ENCODE assay signal across 27 mouse cellular contexts in the genomic region with DNA sequence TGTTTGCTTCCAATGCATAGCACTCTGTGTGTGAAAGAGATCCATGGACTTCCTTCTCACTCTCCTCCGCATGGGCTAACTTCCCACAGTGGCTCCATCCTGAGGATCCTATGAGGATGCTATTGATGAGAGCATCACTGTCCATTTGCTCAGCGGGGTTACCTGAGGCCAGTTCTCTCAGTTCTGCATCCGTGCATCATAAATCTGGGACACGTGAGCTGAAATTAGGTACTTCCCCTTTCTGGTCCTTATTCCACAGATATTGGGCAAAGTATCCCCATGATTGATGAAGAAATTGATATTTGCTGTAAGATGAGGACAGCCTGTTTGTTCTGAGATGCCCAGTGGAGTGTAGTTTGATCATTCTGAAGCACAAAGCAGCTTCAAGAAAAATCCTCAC.
DNase-seq lines count a peak whose midpoint lies in the region; ATAC-seq and TF ChIP-seq lines count a peak whose summit lies in the region.
"Had no signal": no experiment of that assay in that cellular context is flagged by ENCODE, and none has a peak within 500 bp of the region (broad histone marks: within the 10 kb centered on the region; RNA-seq: fewer than 3 reads in every experiment).

No protein-coding gene starts in this region.

- no peaks in the 10 kb centered on the region for H3K9me3 ChIP-seq in heart, embryonic 13.5 days
- no peaks in the 10 kb centered on the region for H3K9me3 ChIP-seq in kidney, postnatal 0 days (replicated peaks; ENCODE audit: low read length)
- H3K9me3 ChIP-seq in liver, embryonic 11.5 days (ENCODE audit: control insufficient read depth, low read length) = no peaks in the 10 kb centered on the region
- no peaks in the 10 kb centered on the region for H3K9me3 ChIP-seq in hindbrain, embryonic 11.5 days (ENCODE audit: control insufficient read depth, low read length)
- H3K9me3 ChIP-seq: embryonic facial prominence, embryonic 12.5 days; hindbrain, embryonic 13.5 days had no signal

- H3K4me2 ChIP-seq in heart, embryonic 13.5 days = no peak overlapping the region
- no peak overlapping the region for H3K4me2 ChIP-seq in kidney, postnatal 0 days (ENCODE audit: low read length)
- H3K4me2 ChIP-seq in liver, embryonic 11.5 days = no peak overlapping the region
- H3K4me2 ChIP-seq in hindbrain, embryonic 11.5 days (replicated peaks; ENCODE audit: low read depth, low read length) = no peak overlapping the region
- H3K4me2 ChIP-seq: embryonic facial prominence, embryonic 12.5 days; heart, embryonic 11.5 days; hindbrain, embryonic 13.5 days had no signal

- H3K9ac ChIP-seq in heart, embryonic 13.5 days = 0 out of 2 replicates have a peak overlapping the region, but pooled peaks have one; percentile 11
- no peak overlapping the region for H3K9ac ChIP-seq in kidney, postnatal 0 days (ENCODE audit: low read depth, low read length)
- no peak overlapping the region for H3K9ac ChIP-seq in liver, embryonic 11.5 days (ENCODE audit: low read depth, low read length)
- H3K9ac ChIP-seq in hindbrain, embryonic 11.5 days (ENCODE audit: low read depth, low read length) = no peak overlapping the region
- H3K9ac ChIP-seq: embryonic facial prominence, embryonic 12.5 days; hindbrain, embryonic 13.5 days had no signal

- WGBS in heart, embryonic 13.5 days = 85% methylated on average over 4 of the region's 4 CpGs
- 69% methylated on average over 4 of the region's 4 CpGs for WGBS in kidney, postnatal 0 days
- 83% methylated on average over 4 of the region's 4 CpGs for WGBS in liver, embryonic 11.5 days
- WGBS in hindbrain, embryonic 11.5 days = 87% methylated on average over 4 of the region's 4 CpGs

- H3K4me1 ChIP-seq in heart, embryonic 13.5 days = peaks cover 78% of the 10 kb centered on the region
- peaks cover 49% of the 10 kb centered on the region for H3K4me1 ChIP-seq in kidney, postnatal 0 days (replicated peaks; ENCODE audit: insufficient read depth, low read length)
- peaks cover 4% of the 10 kb centered on the region; the same call in 1 of the 2 replicates for H3K4me1 ChIP-seq in liver, embryonic 11.5 days (replicated peaks; ENCODE audit: control insufficient read depth, insufficient read depth, low read length)
- 0 out of 2 replicates have a peak, but pooled peaks cover 2% of the 10 kb centered on the region for H3K4me1 ChIP-seq in hindbrain, embryonic 11.5 days (replicated peaks; ENCODE audit: control insufficient read depth, insufficient read depth, low read length)

- 0 out of 2 replicates have a peak overlapping the region, but pooled peaks have one; percentile 42 for H3K27ac ChIP-seq in heart, embryonic 13.5 days (replicated peaks)
- H3K27ac ChIP-seq in kidney, postnatal 0 days = peak overlapping the region; percentile 78
- no peak overlapping the region for H3K27ac ChIP-seq in liver, embryonic 11.5 days (ENCODE audit: low read depth, low read length)
- no peak overlapping the region for H3K27ac ChIP-seq in hindbrain, embryonic 11.5 days (ENCODE audit: low read depth, low read length)
- H3K27ac ChIP-seq: hindbrain, embryonic 13.5 days had no signal

- no peak overlapping the region for H3K4me3 ChIP-seq in heart, embryonic 13.5 days
- no peak overlapping the region for H3K4me3 ChIP-seq in kidney, postnatal 0 days (replicated peaks; ENCODE audit: low read depth, low read length)
- no peak overlapping the region for H3K4me3 ChIP-seq in liver, embryonic 11.5 days (ENCODE audit: low read depth, low read length)
- no peak overlapping the region for H3K4me3 ChIP-seq in hindbrain, embryonic 11.5 days (ENCODE audit: low read depth, low read length)
- H3K4me3 ChIP-seq: embryonic facial prominence, embryonic 12.5 days; erythroblast, embryonic 14.5 days; hindbrain, embryonic 13.5 days had no signal

- TF ChIP-seq CTCF in kidney, postnatal 0 days (IDR thresholded peaks at IDR 0.05; ENCODE audit: low read depth) = no peak

- ATAC-seq in heart, embryonic 13.5 days (ENCODE audit: extremely low read depth, insufficient number of reproducible peaks, low FRiP score, low TSS enrichment) = no peak
- no peak for ATAC-seq in kidney, postnatal 0 days (replicated peaks; ENCODE audit: low FRiP score, low read depth)
- ATAC-seq in granulocyte monocyte progenitor cell, adult 5-6 weeks (replicated peaks; ENCODE audit: poor library complexity, severe bottlenecking) = peak; percentile 53
- ATAC-seq in megakaryocyte progenitor cell, adult 5-6 weeks (replicated peaks; ENCODE audit: poor library complexity) = peak; percentile 20; the same call in 1 of the 2 replicates
- no peak for ATAC-seq in liver, embryonic 11.5 days (replicated peaks; ENCODE audit: low FRiP score)
- no peak for ATAC-seq in hindbrain, embryonic 11.5 days (ENCODE audit: low FRiP score)
- ATAC-seq: activated CD4-positive, CD25-positive, alpha-beta regulatory T cell, adult 4 months; forebrain, embryonic 16.5 days had no signal

- no peaks in the 10 kb centered on the region for H3K27me3 ChIP-seq in heart, embryonic 13.5 days (replicated peaks)
- H3K27me3 ChIP-seq in kidney, postnatal 0 days (ENCODE audit: insufficient read depth, low read length) = no peaks in the 10 kb centered on the region
- H3K27me3 ChIP-seq in liver, embryonic 11.5 days (replicated peaks; ENCODE audit: control insufficient read depth, insufficient read depth, low read length) = no peaks in the 10 kb centered on the region
- no peaks in the 10 kb centered on the region for H3K27me3 ChIP-seq in hindbrain, embryonic 11.5 days (ENCODE audit: control insufficient read depth, insufficient read depth, low read length)
- H3K27me3 ChIP-seq: CH12.LX; embryonic facial prominence, embryonic 12.5 days; hindbrain, embryonic 13.5 days had no signal

- peaks cover 6% of the 10 kb centered on the region for H3K36me3 ChIP-seq in heart, embryonic 13.5 days
- H3K36me3 ChIP-seq in kidney, postnatal 0 days (ENCODE audit: insufficient read depth, low read length) = 0 out of 2 replicates have a peak, but pooled peaks cover 4% of the 10 kb centered on the region
- no peaks in the 10 kb centered on the region; the same call in 1 of the 2 replicates for H3K36me3 ChIP-seq in liver, embryonic 11.5 days (ENCODE audit: control insufficient read depth, insufficient read depth, low read length)
- no peaks in the 10 kb centered on the region for H3K36me3 ChIP-seq in hindbrain, embryonic 11.5 days (ENCODE audit: control insufficient read depth, insufficient read depth, low read length)
- H3K36me3 ChIP-seq: embryonic facial prominence, embryonic 12.5 days; hindbrain, embryonic 13.5 days had no signal

- DNase-seq in heart, adult 9 months (ENCODE audit: low spot score in 2 of 2) = no peak
- no peak for DNase-seq in kidney, postnatal 0 days (ENCODE audit: low spot score)
- DNase-seq in kidney, postnatal 25 days = no peak
- no peak for DNase-seq in liver, embryonic 11.5 days (ENCODE audit: low spot score)
- DNase-seq in hindbrain, embryonic 11.5 days (ENCODE audit: low spot score) = no peak
- DNase-seq: adrenal gland, adult 2 months; adrenal gland, postnatal 36 days; B cell, adult 2 months; cerebellum, adult 9-10 months; cerebellum, postnatal 36 days; kidney, adult 11 months; layer of hippocampus, postnatal 36 days; left cerebral cortex, postnatal 4 days; lung, postnatal 36 days; midbrain, embryonic 14.5 days; right cerebral cortex, postnatal 14 days; thymus, postnatal 14 days had no signal

Comparison
In these comparisons a context has a peak if more than half of its experiments do, and no peak if none do; other contexts are left out.
1. ATAC-seq: peak in granulocyte monocyte progenitor cell, adult 5-6 weeks (single experiment) and megakaryocyte progenitor cell, adult 5-6 weeks (single experiment); none in heart, embryonic 13.5 days (single experiment), kidney, postnatal 0 days (single experiment), liver, embryonic 11.5 days (single experiment) and hindbrain, embryonic 11.5 days (single experiment).
2. H3K27ac ChIP-seq: peak in heart, embryonic 13.5 days (single experiment) and kidney, postnatal 0 days (single experiment); none in liver, embryonic 11.5 days (single experiment) and hindbrain, embryonic 11.5 days (single experiment).